Mouse (Mus musculus): ENCODE data around the gene Pbx4.

The Pbx4 gene

GRCm38 (mm10) chr8:69870907-69871306 is 38.6 kb downstream of the Pbx4 start:
- in situ Hi-C loops (cut with MboI, MseI): no loop called here

GRCm38 (mm10) chr8:69874155-69874554 is 41.9 kb downstream of the Pbx4 start:
- in situ Hi-C loops (cut with MboI, MseI): no loop called here

- in situ Hi-C loops (cut with MboI, MseI): no loop called here
These were observed 42.4 kb downstream of the Pbx4 start for GRCm38 (mm10) chr8:69874654-69875053.

GRCm38 (mm10) chr8:69876097-69876496 is 43.8 kb downstream of the Pbx4 start:
- in situ Hi-C loops (cut with MboI, MseI): no loop called here

- in situ Hi-C loops (cut with MboI, MseI): no loop called here
These were observed 44.7 kb downstream of the Pbx4 start for GRCm38 (mm10) chr8:69876967-69877366.

GRCm38 (mm10) chr8:69877396-69877795 is 45.1 kb downstream of the Pbx4 start:
- in situ Hi-C loops (cut with MboI, MseI): no loop called here

- in situ Hi-C loops (cut with MboI, MseI): no loop called here
These were observed 45.7 kb downstream of the Pbx4 start for GRCm38 (mm10) chr8:69877992-69878391.

GRCm38 (mm10) chr8:69879678-69880077 is 47.4 kb downstream of the Pbx4 start:
- in situ Hi-C loops (cut with MboI, MseI): no loop called here

- in situ Hi-C loops (cut with MboI, MseI): no loop called here
These were observed 48.5 kb downstream of the Pbx4 start for GRCm38 (mm10) chr8:69880841-69881240.

- in situ Hi-C loops (cut with MboI, MseI): no loop called here
These were observed 49.1 kb downstream of the Pbx4 start for GRCm38 (mm10) chr8:69881261-69881865.

- in situ Hi-C loops (cut with MboI, MseI): no loop called here
These were observed 49.9 kb downstream of the Pbx4 start for GRCm38 (mm10) chr8:69882021-69882756.

- in situ Hi-C loops (cut with MboI, MseI): no loop called here
These were observed 50.7 kb downstream of the Pbx4 start for GRCm38 (mm10) chr8:69882833-69883600.

GRCm38 (mm10) chr8:69884141-69884540 is 51.9 kb downstream of the Pbx4 start:
- in situ Hi-C loops (cut with MboI, MseI): no loop called here

- in situ Hi-C loops (cut with MboI, MseI): no loop called here
These were observed 55.3 kb downstream of the Pbx4 start, which contains the start of gene Cilp2 for GRCm38 (mm10) chr8:69887289-69888243. Cilp2 (minus strand) TSS chr8:69887687.

GRCm38 (mm10) chr8:69888244-69888866 is 56.1 kb downstream of the Pbx4 start:
- in situ Hi-C loops (cut with MboI, MseI): no loop called here

- in situ Hi-C loops (cut with MboI, MseI): no loop called here
These were observed 56.6 kb downstream of the Pbx4 start for GRCm38 (mm10) chr8:69888902-69889301.

GRCm38 (mm10) chr8:69890813-69891241 is 58.5 kb downstream of the Pbx4 start:
- in situ Hi-C loops (cut with MboI, MseI): no loop called here

GRCm38 (mm10) chr8:69893863-69894262 is 61.6 kb downstream of the Pbx4 start:
- in situ Hi-C loops (cut with MboI, MseI): no loop called here

- in situ Hi-C loops (cut with MboI, MseI): no loop called here
These were observed 62.6 kb downstream of the Pbx4 start for GRCm38 (mm10) chr8:69894836-69895332.

GRCm38 (mm10) chr8:69895772-69896451 is 63.6 kb downstream of the Pbx4 start:
- in situ Hi-C loops (cut with MboI, MseI): no loop called here
